Mouse (Mus musculus) limb, embryonic 13.5 days (tissue): Measurements from ENCODE around the gene Duox2. TPM values are rescaled to one million over a fixed set of nuclear protein-coding genes. Genes with fewer than 3 reads are reported as not detected.

Experiments
- ATAC-seq: fragments of 200-750 bp; cut with Nextera tagmentation; 2 replicates; pipeline ENCODE4 v1.8.0; 2017; ENCODE audit warnings: low read depth, moderate number of reproducible peaks, moderate TSS enrichment; ENCODE audit not compliant: low FRiP score
- H3K27ac ChIP-seq: fragments of 300-500 bp; sonication (generic); 2 replicates; pipeline ENCODE4 v1.5.1; 2015; ENCODE audit warnings: inconsistent platforms, mild to moderate bottlenecking, moderate library complexity
- H3K27me3 ChIP-seq: fragments of 300-500 bp; sonication (generic); 2 replicates; pipeline ENCODE4 v1.6.1; 2015; ENCODE audit warnings: mild to moderate bottlenecking, inconsistent platforms
- H3K36me3 ChIP-seq: fragments of 300-500 bp; sonication (generic); 2 replicates; pipeline ENCODE4 v1.6.1; 2015; ENCODE audit warnings: inconsistent platforms, mild to moderate bottlenecking, moderate library complexity
- H3K4me1 ChIP-seq: fragments of 300-500 bp; sonication (generic); 2 replicates; pipeline ENCODE4 v1.6.1; 2015; ENCODE audit warnings: inconsistent platforms
- H3K4me2 ChIP-seq: fragments of 300-500 bp; sonication (generic); replicated peaks from 2 replicates; pipeline ENCODE4 v1.6.1; 2015; ENCODE audit warnings: inconsistent platforms, mild to moderate bottlenecking, moderate library complexity
- H3K4me3 ChIP-seq: fragments of 300-500 bp; sonication (generic); 2 replicates; pipeline ENCODE4 v1.5.1; 2015; ENCODE audit warnings: moderate library complexity, mild to moderate bottlenecking, inconsistent platforms
- H3K9ac ChIP-seq: fragments of 300-500 bp; sonication (generic); 2 replicates; pipeline ENCODE4 v1.6.1; 2015; ENCODE audit warnings: mild to moderate bottlenecking, inconsistent platforms
- H3K9me3 ChIP-seq: fragments of 300-500 bp; sonication (generic); 2 replicates; pipeline ENCODE4 v1.6.1; 2016; ENCODE audit warnings: inconsistent platforms
- WGBS: fragments of 180-500 bp; shearing (Covaris S2); methylation state at CpG from one replicate; pipeline ENCODE4 v1.1.7; 2015; 5-methylcytosine and 5-hydroxymethylcytosine counted together
- polyA plus RNA-seq: library from polyadenylated mRNA; unstranded; fragments of >200 nt; fragmentation: Nextera tagmentation; extraction: Ambion mirVana; gene quantifications from 2 replicates; pipeline ENCODE4 v1.2.1, GENCODE M21; 2015

Gene Duox2
- polyA plus RNA-seq, 1 experiment from 2014 or later: 0.03 TPM

DNA sequence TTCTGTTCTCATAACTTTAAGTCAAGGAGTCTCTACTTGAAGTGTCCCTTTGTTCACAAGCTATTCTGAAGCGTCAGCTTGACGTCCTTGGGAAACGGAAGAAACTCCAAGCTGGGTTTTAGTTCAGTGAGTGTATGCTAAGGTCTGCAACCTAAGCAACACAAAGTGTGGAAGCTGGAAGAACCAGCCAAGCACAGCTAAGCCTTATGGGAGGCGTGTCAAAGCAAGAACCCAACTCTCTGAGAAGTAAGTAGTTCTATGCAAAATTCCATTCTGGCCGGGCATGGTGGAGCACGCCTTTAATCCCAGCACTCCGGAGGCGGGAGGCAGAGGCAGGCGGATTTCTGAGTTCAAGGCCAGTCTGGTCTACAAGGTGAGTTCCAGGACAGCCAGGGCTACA lies 66.6 kb downstream of the Duox2 start:
- H3K4me3 ChIP-seq: no peak overlapping the region
- no peaks in the 10 kb centered on the region for H3K36me3 ChIP-seq
- no peak for ATAC-seq
- no peaks in the 10 kb centered on the region for H3K9me3 ChIP-seq
- H3K27ac ChIP-seq: no peak overlapping the region
- H3K4me1 ChIP-seq: peaks cover 10% of the 10 kb centered on the region
- WGBS: 83% methylated on average over 9 of the region's 9 CpGs
- H3K4me2 ChIP-seq: no peak overlapping the region
- H3K9ac ChIP-seq: no peak overlapping the region
- H3K27me3 ChIP-seq: no peaks in the 10 kb centered on the region

DNA sequence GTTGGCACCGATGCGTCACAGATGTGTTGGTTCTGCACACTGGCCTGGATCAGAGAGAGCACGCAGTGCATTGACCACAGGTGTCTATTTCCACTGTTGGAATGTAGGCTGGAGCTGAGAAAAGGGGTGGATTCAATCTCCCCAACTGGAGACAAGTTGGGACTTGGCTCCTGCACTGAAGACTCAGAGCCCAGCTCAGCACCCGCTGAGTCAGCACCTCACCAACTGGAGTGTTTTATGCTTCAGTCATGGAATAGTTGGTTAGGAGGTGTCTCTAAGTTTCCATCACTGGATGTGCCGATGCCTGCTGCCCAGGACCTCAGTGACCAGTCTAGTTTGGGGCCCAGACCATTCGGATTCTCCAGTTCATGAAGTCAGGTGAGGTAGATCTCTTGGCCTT lies 67.9 kb downstream of the Duox2 start:
- no peaks in the 10 kb centered on the region for H3K27me3 ChIP-seq
- H3K9ac ChIP-seq: no peak overlapping the region
- H3K4me2 ChIP-seq: no peak overlapping the region
- no peak for ATAC-seq
- H3K9me3 ChIP-seq: no peaks in the 10 kb centered on the region
- peaks cover 9% of the 10 kb centered on the region for H3K4me1 ChIP-seq
- no peaks in the 10 kb centered on the region for H3K36me3 ChIP-seq
- no peak overlapping the region for H3K27ac ChIP-seq
- WGBS: 81% methylated on average over 6 of the region's 6 CpGs
- no peak overlapping the region for H3K4me3 ChIP-seq

Other genes with a start within 250 kb of the Duox2 start
- gene Spg11, start 180.1 kb downstream of the Duox2 start, polyA plus RNA-seq: 8.1 and 9.4 TPM in 2 replicates
- 212 and 235 TPM in 2 replicates for gene B2m, start 150.8 kb downstream of the Duox2 start, polyA plus RNA-seq
- 0.14 TPM in 1 of 2 replicates, not detected in the other for gene Trim69, start 137.7 kb downstream of the Duox2 start, polyA plus RNA-seq
- 0.08 TPM in 1 of 2 replicates, not detected in the other for gene Patl2, start 112.3 kb downstream of the Duox2 start, polyA plus RNA-seq
- gene Terb2, start 112.2 kb downstream of the Duox2 start, polyA plus RNA-seq: not detected in 2 replicates
- 22.7 and 22.9 TPM in 2 replicates for gene Sord, start 63.7 kb downstream of the Duox2 start, polyA plus RNA-seq
- 0.20 and 0.26 TPM in 2 replicates for gene Duoxa2, start 451 bp upstream of the Duox2 start, polyA plus RNA-seq
- 1.7 and 3.5 TPM in 2 replicates for gene Duoxa1, start 15.3 kb upstream of the Duox2 start, polyA plus RNA-seq
- gene Duox1, start 17.2 kb upstream of the Duox2 start, polyA plus RNA-seq: 0.74 and 0.87 TPM in 2 replicates
- gene Shf, start 70.7 kb upstream of the Duox2 start, polyA plus RNA-seq: 4.2 and 6.0 TPM in 2 replicates
- 0.15 and 0.29 TPM in 2 replicates for gene Slc28a2, start 128.0 kb upstream of the Duox2 start, polyA plus RNA-seq
- gene Gm14085, start 186.5 kb upstream of the Duox2 start, polyA plus RNA-seq: not detected in 2 replicates